Mouse (Mus musculus) frontal cortex, postnatal 14 days (tissue): ENCODE data around the gene Neurog3.

Source experiments
- DNase-seq, 2 experiments: peaks; one replicate each; pipeline ENCODE4 v3.0.0; 2022; ENCODE audit warnings: low spot score in 2 of 2

The Neurog3 gene

DNA sequence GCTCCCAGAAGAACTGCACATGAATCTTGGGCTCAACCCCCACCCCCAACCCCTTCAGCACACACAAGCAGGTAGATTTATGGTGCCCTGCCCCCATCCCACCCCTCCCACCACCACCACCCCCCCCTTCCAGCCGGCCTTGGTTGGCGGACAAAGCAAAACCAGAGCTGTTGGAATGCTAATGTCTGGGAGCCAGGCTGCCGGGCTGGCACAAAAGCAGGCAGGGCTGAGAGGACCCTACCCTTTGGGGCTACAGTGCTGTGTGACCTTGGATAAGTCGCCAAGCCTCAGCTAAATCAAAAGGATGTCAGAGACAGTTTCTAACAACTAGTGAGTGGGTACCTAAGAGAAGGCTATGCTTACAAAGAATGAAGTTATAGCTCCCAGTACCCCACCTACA lies 4.3 kb downstream of the Neurog3 start:
- no peak for DNase-seq

DNA sequence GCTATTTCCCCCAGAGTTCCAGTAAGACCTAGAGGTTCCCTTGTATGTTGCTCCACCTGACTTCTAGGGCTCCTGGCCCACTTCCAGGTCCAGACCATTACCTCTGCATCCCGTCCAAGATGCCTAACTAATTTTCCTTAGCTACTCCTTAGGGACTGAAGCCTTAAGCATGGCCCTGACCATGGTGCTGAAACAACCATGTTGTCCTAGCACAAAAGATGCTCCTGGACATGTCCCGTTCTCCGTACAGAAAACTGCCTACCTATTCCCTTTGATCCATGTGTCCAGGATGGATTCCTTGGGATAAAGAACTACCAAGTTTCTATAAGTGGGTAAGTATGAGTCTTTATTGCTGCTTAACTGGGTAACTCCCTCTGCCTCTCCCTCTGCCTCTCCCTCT lies 5.2 kb downstream of the Neurog3 start:
- DNase-seq = no peak

GRCm38 (mm10) chr10:62143820-62144219 lies 10.9 kb downstream of the Neurog3 start, which contains the start of gene Fam241b:
TSS of gene Fam241b (minus strand) at chr10:62143920.
- DNase-seq = no peak

GRCm38 (mm10) chr10:62145957-62146356 lies 13.1 kb downstream of the Neurog3 start:
- DNase-seq = no peak

DNA sequence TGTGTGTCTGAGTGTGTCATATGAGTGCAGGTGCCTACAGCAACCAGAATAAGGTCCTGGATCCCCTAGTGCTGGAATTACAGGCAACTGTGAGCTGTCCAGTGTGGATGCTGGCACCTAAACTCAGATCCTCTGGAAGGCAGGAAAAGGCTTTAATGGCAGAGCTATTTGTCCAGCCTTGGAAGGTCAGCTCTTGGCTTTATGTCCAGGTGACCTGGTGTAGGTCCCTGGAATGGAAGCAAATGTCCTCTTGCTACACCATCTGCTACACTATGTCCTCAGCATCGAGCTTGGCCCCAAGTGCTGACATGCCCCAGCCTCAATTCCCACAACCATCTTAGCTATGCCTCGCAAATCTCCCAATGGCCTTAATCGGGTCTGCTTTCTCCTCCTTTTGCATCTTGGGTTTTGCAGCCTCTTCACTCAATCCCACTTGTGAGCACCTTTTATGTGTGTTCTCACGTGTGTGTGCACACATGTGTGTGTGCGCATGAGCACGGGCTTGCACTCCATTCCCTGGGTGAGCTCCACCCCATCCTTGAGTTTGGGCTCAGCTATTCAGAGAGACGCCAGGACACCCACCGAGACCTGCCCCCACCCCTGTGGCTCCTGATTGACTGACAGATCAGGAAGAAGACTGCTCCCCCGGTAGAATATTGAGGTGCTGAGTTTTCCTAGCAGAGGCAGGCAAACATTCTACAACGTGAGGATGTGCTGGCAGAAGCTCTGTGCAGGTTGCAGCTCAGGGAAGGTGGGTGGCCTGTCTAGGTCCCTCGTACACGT lies 14.8 kb downstream of the Neurog3 start:
- no peak for DNase-seq

DNA sequence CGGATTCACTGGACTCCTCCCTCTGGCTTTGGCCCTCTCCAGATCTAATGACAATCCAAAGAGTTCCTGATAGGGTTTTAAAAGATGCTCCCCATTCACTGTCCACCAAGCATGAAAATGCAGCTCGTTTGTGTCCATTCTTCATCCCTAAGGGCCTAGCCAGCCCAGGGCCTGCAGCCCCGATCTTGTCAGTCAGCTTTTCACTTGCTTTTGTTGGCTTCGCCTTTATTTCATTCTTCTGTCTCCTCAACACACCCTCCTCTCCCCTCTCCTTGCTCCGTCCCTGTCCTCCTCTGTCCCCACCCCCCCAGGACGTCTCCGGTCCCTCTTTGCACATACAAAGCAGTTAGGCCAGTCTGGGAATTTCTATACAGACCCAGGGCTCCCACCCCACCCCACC lies 17.0 kb downstream of the Neurog3 start:
- no peak for DNase-seq

DNA sequence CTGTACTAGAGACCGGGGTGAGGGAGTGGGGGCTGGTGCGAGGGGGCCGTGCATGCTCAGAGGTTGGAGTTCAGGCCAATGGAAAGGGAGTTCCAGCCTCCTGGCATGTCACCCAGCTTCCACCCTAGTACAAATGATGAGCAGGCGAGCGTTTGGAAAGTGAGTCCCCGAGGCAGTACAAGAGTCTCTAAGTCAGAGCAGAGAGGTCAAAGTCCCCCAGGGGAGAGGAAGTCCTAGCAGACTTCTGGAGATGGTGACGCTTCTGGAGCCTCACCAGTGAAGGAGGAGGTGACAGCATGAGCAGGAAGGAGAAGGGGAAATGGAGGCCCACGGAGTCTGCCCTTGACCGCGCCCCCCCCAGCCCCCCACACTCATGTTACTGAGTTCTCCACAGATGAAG lies 29.5 kb downstream of the Neurog3 start:
- DNase-seq = no peak

DNA sequence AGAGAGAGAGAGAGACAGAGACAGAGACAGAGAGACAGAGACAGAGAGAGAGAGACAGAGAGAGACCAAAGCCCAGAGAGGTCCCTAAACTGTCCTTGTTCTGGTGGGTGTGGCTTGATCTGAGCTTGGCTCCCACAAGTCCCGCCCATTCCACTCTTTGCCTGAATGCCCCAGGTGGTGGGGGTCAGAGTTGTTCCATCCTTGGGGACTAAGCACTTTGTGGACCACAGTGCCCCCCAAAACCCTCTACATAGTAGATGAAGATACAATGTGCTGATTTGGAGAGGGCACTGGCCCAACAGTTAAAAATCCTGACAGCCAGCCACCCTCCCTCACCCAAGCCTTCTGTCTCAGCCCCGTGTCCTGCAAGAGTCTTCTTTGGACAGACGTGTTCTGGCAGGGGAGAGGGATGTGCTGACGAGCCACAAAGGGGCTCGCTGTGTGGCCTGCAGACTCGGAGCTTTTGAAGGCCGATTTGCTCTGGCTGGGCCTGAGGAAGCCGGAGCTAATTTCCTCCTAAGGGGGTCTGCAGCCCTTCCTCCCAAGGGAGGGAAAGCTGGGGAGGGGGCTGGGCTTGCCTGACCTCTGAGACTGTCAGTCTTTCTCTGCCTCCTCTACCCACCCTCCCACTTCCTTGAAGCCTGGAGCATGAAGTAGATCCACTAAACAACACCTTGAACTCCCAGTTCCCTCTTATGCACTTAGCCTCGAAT lies 40.1 kb downstream of the Neurog3 start:
- no peak for DNase-seq

GRCm38 (mm10) chr10:62173941-62174448 lies 41.1 kb downstream of the Neurog3 start:
- no peak for DNase-seq

GRCm38 (mm10) chr10:62174533-62175313 lies 41.8 kb downstream of the Neurog3 start:
- no peak for DNase-seq

GRCm38 (mm10) chr10:62179944-62180343 lies 47.1 kb downstream of the Neurog3 start:
- DNase-seq = no peak

GRCm38 (mm10) chr10:62181701-62182100 lies 48.8 kb downstream of the Neurog3 start:
- DNase-seq = no peak

GRCm38 (mm10) chr10:62182471-62183014 lies 49.7 kb downstream of the Neurog3 start:
- no peak for DNase-seq

DNA sequence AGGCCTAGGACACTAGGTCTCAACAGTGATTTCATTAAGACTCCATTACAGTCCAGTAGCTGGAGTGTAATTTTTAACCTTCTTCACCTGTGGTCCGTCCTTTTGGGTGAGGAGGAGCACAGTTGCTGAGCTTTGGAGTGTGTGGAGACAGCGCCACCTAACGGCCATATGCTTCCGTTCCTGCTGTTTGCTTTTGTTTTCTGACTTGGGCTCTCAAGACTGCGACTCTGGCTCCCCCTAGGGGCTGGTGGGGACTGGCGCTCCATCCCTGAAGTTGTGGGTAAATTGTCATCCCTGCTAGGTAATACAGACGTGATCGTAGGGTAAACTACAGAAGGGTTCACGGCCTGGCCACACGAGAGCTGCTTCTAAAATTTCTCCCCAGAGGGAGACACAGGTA lies 50.2 kb downstream of the Neurog3 start:
- peak; percentile 85 to 96 for DNase-seq
